Mouse (Mus musculus) T-helper 17 cell (primary cell): ENCODE results near the gene Dnah7c.
"Not testable (repeated sequence)": the region's sequence is repeated elsewhere in the genome, so short reads cannot be mapped to it uniquely, and the experiment has no call there.

Source experiments
- in situ Hi-C, 2 experiments: fragments of 300-600 bp; cut with MboI, MseI; formaldehyde crosslinking; loops; 1 replicate in 1 of 2; 2 replicates in 1 of 2; pipeline ENCODE4 v1.15.1; 2025; ENCODE audit warnings: high pct_unique_total_duplicates in 2 of 2

Dnah7c gene

DNA sequence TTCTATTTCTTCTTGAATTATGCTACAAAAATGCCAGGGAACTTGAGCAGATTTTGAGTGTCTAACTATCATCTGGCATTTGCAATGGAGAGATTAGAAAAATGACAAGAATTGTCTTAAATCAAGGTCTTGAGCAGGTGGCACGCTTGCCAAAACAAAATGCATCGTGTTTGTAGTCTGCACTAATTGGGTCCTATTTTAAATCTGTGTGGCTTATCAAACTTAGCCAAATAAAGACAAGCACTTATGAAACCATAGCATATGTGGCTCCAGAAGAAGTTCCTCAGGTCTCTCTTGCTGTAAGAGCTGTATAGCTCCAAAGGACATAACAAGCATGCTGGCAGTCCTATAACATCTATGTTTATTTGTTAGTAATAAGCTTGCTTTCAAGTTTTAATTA is 300.3 kb downstream of the Dnah7c start:
- in situ Hi-C loops: not testable (repeated sequence)

DNA sequence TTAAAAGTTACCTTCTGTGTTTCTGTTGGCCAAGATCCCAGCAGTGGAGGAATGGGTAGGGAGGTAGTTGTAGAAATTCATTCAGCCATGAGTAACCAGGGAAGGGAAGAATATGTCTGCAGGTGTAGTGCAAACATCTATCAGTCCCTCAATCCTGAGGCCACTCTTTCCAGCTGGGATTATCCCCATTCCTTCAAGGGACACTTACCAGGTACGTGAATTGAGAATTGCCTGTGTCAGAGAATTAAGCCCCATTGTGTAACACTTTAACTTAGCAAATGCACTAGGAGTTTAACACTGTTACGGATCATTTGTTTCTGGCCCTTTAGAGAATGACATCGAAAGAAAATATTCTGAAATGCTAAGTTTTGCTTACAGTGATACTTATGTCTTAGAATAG is 304.3 kb downstream of the Dnah7c start:
- in situ Hi-C loops: not testable (repeated sequence)

DNA sequence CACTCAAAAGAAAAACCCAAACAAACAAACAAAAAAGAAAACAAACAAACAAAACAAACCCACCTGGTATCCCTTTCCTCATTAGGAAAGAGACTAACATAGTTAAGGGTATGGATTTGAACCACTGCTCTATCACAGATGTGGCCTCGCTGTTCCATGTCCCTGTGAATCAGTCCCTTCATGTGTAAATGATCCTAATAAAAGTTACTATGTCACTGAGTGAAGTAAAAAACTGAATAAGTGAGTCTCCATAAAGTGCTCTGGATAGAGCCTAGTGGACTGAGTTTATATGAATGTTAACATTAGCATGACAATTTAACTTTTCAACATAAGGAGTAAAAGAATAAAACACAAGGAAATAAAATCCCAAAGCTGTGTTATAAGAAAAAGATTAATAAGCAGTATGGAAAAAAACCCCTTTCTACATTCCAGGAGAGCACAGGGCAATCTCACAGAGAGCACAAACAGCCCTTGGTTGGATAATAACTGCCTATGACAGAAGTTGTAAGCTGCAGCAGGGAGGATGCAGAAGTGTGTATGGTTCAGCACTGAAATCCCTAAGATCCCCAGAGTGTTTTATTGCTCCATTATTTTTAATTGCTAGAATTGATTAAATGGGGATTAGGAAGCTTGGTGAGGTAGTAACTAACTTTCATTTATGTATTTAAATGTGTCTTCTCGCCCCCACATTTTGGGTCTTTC is 308.2 kb downstream of the Dnah7c start:
- in situ Hi-C loops: not testable (repeated sequence)

DNA sequence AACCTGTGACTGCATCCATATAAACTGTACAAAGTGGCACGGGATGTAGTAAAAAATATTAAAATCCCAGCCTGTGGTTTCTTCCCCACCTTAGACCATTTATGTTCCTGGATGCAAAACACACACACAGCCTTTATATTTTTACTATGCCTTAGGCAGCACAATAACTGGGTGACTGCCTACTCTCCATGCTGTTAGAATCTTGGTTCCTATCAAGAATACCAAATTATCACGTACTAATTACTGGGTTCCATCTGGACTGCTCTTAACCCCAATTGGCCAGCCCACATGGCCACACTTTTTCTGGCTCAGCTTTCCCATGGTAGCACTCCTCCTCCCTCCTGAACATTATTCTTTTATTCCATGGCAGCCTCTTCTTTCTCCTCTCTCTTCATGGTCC is 309.1 kb downstream of the Dnah7c start:
- in situ Hi-C loops: not testable (repeated sequence)

DNA sequence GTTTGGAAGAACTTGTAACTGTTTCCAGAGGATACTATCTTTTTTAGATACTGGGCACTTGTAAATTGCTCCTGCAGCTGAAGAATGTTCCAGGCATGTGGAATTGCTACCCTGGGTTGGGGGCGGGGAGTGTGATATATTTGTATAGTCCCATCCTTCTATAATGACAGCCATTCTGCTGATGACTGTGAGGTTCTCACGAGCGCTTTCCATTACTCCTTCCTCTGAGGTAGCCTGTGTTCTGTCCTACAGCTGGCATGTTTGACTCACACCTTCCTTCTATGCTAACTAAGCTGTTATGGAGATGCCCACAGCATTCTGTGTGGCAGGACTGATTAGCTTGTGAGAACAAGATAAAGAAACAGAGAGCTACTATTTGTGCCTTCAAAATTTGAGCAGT is 339.2 kb downstream of the Dnah7c start:
- in situ Hi-C loops: not testable (repeated sequence)

DNA sequence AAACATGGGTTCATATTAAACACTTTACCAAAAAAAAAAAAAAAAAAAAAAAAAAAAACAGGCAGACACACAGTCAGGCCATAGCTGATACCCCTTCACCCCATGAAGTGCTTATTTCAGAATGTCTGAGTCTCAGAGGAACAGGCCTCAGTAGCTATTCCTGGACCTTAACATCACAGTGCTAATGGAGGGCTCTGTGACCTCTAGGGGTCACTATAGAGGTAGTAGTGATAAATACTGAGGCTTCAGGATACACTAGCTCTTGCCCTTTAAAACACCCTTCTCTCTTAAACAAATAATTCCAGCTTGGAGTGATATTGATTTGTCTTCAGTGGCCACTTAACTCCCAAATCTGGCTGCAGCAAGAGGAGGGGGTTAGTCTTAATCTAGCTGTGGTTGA is 343.9 kb downstream of the Dnah7c start:
- in situ Hi-C loops: not testable (repeated sequence)

DNA sequence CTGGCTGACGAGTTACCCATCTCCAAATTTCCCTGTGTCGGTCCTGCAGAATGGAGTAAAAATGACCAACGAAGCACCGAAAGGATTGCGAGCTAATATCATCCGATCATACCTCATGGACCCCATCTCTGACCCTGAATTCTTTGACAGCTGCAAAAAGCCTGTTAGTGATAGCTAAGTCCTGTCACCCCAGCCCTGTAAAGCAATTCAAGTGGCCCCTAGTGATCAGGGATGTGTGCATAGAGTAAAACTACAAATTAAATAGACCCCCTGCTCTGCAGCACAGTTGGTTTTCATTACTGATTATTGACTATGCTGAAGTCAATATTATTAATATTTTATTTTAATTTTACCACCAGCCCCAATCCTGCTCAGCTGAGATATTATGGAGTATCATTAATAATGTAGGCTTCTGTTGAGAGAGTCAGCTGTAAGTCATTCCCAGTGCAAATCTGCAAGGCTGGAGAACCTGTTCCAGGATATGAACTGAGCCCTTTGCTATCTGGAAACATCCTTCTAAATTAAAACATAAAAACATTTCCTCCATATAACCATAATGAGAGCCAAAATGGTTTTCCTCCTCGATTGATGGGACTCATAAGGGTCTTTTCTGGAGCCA is 344.8 kb downstream of the Dnah7c start:
- in situ Hi-C loops: not testable (repeated sequence)

DNA sequence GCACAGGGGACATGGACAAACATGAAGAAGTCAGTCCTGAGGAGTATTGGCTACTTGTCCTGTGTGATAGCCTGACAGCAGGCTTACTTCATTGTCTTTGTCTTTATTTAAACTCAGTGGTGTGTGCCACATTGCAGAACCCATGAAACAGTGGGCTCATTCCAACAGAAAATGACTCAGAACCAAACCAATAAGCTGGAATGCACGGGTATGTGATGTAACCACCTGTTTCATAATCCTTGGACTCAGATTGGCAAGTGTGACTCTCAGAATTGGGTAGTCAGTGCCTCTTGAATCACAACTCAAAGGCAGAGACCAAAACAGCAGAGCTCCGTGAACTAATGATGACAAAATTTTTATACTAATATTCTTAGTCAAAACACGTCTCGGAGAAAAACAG is 356.8 kb downstream of the Dnah7c start:
- in situ Hi-C loops: not testable (repeated sequence)

DNA sequence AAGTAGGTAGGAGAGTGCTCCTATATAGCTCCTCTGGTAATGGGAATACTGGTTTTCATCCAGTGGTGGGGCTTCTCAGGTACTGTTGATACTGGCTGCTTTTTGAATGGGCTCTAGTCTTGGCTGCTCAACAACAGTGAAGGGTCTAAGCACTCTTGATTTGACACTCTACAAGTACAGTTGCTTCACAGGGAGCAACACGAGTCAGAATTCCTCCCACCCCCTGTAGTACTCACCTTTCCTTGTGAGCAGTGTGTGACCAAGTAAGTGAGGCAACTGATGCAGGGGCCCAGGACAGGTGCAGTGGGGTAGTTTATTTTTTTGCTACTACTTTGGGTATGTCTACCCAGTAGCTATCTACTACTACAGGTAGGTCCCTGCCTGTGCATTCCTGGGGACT is 379.7 kb downstream of the Dnah7c start:
- in situ Hi-C loops: loop anchor here in 1 of 2 experiments (25.0 kb wide), 1 partner anchor 968 kb away; no protein-coding TSS in a partner anchor

DNA sequence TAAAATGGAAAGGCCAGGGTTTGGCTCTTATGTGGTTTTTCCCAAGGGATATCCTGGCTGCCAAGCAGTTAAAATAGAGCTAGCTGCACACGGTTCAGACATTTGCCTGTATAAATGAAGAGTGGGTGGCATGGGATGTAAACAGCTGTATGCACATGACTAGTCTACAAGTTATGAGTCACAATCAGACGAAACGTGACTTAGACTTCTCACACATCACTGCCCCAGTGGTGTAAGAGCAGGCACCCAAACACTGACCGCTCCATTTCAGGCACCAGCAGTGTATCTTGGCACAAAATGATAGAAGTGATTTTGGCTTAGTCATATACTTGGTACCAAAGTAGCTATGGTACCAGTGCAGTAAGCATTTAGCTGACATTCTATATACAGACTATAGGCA is 383.2 kb downstream of the Dnah7c start:
- in situ Hi-C loops: loop anchor here in 1 of 2 experiments (25.0 kb wide), 1 partner anchor 971 kb away; no protein-coding TSS in a partner anchor

DNA sequence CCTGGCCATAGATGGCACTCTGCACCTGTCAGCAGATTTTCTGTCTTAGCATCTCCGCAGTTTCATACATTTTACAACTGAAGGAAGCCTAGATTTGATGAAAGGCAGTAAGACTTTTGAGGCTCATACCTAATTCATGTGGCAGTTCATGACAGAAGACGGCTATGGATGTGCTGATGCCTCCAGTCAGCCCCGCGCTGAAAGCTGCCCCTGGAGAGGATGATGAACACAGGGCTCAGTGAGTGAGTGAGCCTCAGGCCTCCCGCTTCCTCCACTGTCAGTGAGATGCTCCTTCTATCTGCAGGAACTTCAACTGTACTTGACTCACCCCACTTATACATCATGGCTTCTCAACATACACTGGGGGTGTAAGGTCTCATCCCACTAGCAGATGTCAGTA is 392.5 kb downstream of the Dnah7c start:
- in situ Hi-C loops: loop anchor here in 1 of 2 experiments (25.0 kb wide), 1 partner anchor 981 kb away; no protein-coding TSS in a partner anchor

DNA sequence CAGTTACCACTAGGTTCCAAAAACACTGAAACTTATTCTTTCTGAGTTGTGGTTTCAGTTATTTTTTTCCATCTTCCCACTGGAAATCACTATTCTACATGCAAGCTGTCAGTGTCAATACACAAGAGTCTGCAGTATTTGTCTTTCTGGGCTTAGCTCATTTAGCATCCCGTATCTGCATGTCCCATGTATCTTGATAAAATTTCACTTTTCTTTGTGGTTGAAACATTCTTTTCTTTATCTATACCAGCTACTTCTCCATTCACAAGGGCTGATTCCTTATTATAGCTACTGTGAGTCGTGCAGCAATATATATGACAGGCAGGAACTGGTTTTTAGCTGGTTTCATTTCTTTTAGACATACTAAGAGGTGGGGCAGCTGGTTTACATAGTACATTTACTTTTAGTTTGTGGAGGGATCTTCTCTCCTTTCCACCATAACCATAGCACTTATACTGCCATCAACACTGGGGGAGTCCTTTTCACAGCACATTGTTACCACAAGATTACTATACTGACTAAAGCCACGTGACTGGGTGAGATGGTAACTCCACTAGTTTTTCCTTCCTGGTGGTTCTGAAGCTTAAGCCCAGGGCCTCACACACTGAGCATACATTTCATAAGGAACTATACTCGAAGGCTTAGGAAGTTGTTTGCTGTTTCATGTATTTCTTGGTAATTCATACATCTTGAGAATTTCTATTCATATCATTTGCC is 397.0 kb downstream of the Dnah7c start:
- in situ Hi-C loops: loop anchor here in 1 of 2 experiments (25.0 kb wide), 1 partner anchor 985 kb away; no protein-coding TSS in a partner anchor

DNA sequence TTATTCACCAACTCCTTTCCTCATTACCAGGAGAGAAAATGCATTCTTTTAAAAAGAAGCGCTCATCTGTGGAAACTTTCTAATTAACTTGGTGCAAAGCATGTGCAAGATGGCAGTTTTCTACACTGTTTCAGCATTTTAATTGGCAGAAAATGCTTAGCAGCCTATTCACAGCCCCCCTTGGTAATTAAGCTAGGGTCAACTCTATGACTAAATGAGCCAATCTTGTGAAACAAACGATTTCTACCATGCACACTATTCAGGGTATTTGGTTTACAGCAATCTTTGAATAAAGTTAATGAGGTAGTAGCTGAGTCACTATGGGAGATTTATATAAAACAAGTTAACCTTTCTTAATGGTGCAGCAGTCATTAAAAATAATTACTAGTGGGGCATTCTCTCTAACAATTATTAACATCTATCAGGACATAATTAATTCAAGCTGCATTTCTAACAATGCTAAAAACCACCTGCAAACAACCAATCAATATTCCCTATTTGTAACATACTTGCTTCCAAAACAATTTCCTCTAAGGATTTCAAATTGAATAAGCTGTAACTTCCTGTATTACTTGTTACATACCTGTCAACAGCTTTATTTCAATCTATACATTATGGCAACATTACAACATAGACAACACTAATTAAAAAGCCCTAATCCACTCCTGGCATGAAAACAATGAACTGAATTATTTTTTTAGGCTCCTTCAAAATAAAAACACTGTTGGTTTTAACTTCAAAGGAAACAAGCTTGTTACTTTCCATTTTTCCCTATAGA is 404.9 kb downstream of the Dnah7c start:
- in situ Hi-C loops: loop anchor here in 1 of 2 experiments (10.0 kb wide), 1 partner anchor 1025 kb away; no protein-coding TSS in a partner anchor

DNA sequence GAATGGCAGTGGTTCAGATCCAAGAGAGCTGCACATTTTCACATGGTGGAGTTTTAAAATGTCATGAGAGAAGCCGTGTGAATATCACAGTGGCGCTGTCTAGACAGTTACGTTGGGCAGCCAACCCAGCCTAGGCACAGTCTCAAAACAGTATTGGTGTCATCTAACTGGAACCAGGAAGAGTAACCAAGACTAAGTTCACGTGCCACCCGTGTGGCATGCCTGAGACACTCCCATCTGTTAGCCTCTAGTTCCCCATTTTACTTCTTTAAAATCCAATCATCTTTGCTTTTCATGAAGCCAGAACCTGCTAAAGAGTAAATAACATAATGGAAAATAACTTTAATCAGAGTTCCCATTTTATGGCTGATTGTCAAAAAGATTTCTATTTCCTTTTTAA is 406.5 kb downstream of the Dnah7c start:
- in situ Hi-C loops: loop anchor here in 1 of 2 experiments (10.0 kb wide), 1 partner anchor 1027 kb away; no protein-coding TSS in a partner anchor

DNA sequence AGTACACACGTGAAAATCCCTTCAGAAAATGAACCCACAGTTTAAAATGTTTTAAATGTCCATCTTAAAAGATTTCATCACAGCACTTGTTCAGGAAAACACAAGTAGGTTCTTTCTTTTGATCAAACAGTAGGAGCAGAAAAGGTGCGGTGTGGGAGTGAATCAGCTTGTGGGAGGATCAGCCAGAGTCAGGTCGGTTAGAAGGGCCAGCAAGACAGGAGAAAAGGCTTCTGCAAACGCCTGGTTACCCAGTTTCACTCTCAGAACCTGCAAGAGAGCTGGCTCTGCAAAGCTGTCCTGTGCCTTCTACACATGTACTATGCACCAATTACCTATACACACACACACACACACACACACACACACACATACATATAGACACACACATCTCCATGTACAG is 418.0 kb downstream of the Dnah7c start:
- in situ Hi-C loops: loop anchor here (10.0 kb wide), 1 partner anchor 121 kb away; no protein-coding TSS in a partner anchor

DNA sequence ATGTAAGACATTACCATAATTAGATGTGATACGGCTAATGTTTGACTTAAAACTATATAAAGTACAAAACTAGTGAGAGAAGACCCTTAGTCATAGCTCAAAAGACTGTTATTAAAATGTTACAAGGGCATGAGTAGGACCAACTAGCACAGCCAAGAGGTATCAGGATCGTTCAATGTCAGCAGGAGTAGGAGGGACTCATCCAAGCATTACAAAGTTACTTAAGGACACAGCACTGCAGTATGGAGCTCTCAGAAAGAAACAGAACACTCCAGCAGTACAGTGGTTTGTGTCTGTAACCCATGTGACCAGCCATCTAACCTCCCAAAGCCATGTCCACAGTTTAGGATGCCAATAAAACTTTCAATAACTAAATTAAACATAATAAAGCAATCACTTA is 418.9 kb downstream of the Dnah7c start:
- in situ Hi-C loops: loop anchor here (10.0 kb wide), 1 partner anchor 121 kb away; no protein-coding TSS in a partner anchor

DNA sequence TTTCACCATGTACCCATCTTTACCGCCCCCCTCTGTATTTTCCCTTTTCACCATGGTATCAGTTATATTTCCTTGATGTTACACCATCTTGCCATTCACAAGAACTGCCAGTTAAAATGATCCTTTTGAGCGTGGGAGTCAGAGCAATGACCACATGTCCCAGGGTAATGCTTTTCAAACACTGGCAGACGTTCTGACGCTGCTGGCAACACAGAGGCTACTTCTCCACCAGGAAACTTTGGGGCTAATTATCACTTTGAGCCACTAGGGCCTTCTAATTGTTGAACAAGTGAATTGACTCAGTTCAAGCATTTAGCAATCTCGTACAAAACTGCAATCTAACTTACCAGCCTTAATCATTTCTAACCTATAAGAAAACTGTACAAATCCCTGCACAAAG is 419.8 kb downstream of the Dnah7c start:
- in situ Hi-C loops: loop anchor here (5.0 to 10.0 kb wide), 2 partner anchors 72 to 120 kb away; no protein-coding TSS in a partner anchor

DNA sequence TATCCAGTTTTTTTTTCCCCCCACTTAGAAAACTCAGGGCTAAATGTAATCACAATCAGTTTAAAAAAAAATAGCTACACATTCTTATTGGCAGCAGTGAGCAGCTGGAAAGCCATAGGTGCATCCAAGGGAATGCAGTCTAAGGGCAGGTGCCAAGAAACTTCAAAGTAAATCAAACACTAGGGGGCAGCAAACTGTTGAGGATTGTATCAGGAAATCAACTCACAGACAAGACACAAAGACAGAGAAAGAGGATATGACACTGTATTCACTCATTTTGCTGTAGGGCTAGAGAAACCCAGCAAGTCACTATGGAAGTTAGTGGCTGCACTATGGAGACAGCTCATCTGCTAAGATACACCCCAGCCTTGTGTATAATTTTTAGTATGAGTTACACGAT is 424.4 kb downstream of the Dnah7c start:
- in situ Hi-C loops: loop anchor here (5.0 to 10.0 kb wide), 2 partner anchors 68 to 115 kb away; no protein-coding TSS in a partner anchor

DNA sequence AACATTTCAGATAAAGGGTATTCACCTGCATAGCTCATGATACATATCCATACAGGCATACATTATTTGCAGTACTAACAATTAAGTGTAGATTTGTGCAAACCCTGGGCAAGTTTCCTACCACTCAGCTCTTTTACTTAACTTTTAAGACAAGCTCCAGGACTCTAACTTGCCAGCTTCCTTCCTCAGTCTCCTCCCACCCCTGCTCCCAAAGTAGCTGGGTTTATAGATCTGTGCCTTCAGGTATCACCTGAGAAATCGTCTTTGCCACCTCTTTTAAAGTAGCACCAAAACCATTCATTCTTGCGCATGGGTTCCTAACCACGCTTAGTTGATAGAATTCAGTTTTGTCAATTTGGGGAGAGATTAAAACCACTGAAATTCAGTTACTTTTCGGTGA is 426.2 kb downstream of the Dnah7c start:
- in situ Hi-C loops: no loop called here

DNA sequence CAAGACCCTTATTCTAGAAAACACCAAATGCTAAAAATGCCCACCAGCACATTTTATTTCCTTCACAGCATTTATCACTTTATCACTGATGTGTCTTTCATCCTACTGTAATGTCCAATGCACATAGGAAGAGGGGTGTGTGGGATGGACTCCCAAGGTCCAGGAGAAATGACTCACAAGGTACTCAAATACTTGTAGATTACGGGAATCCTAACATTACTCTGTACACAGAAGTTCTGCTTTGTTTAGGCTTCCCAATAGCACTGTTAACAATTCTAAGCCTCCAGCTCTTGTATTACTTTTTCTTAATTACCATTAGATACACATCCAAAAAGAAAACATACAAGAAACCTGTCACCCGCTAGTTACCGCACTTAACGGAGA is 426.8 kb downstream of the Dnah7c start:
- in situ Hi-C loops: no loop called here

DNA sequence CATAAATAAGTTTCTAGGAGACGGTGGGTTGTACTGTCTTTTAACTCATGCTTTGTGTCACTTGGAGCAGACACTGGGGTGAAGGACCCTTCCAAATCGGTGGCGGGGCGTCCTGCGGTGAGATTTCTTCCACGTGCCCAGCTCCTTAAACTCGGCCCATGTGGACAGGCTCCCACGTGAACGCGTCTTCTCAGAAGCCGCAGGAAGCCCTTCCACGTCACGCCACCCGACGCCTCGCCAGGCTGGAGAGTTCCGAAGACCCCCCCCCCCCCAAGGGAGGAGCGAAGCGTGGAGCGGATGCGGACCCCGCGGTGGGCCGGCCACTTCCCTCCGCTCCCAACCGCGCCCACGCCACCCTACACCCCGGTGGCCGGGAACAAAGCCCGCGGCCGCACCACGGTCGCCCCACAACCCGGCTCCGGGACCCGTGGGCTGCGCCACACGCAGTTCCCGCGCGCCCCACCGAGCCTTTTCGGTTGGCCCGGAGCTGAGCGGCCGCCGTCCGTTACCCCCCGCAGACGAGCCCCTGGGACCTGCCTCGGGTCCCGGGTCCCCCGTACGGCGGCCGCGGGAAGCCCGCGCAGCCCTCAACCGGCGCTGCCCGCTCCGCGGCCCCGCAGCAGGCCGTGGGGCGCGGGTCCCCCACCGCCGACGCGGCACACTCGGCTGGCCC is 427.3 kb downstream of the Dnah7c start:
- in situ Hi-C loops: no loop called here
